In the genomic region with DNA sequence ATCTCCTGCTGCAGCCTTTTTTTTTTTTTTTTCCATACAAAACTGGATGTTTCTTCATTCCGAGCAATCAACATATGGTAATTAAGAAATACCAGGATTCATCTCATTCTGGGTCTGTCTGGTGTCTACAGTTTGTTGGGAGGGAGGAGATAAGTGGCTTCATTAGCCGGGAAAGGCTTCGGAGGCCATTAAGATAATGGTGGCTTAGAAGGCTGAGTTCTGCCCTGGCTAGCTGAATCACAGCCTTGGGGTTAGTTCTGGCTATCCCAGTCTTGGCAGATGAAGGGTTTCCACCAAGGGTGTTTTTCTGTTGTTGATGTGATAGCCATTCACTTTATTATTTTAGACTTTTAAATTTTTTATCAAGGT, we compare ENCODE assay signal across 9 mouse cellular contexts. TPM values are rescaled to one million over a fixed set of nuclear protein-coding genes. Genes with fewer than 3 reads are reported as not detected.
A peak's percentile ranks its signal among the peaks of the same experiment; 100 is the strongest.
DNase-seq lines count a peak whose midpoint lies in the region; ATAC-seq and TF ChIP-seq lines count a peak whose summit lies in the region.
"Had no signal": no experiment of that assay in that cellular context is flagged by ENCODE, and none has a peak within 500 bp of the region (broad histone marks: within the 10 kb centered on the region; RNA-seq: fewer than 3 reads in every experiment).

No protein-coding gene starts in this region.

- no peaks in the 10 kb centered on the region for H3K36me3 ChIP-seq in lung, embryonic 14.5 days (ENCODE audit: insufficient read depth)
- 0 out of 2 replicates have a peak, but pooled peaks cover 3% of the 10 kb centered on the region for H3K36me3 ChIP-seq in forebrain, postnatal 0 days (ENCODE audit: insufficient read depth)
- no peaks in the 10 kb centered on the region for H3K36me3 ChIP-seq in midbrain, postnatal 0 days (ENCODE audit: insufficient read depth, low read length)
- H3K36me3 ChIP-seq: heart, embryonic 10.5 days had no signal

- no peak overlapping the region for H3K4me2 ChIP-seq in lung, embryonic 14.5 days
- peak overlapping the region; percentile 63 for H3K4me2 ChIP-seq in forebrain, postnatal 0 days (ENCODE audit: low read depth)
- H3K4me2 ChIP-seq in midbrain, postnatal 0 days (ENCODE audit: low read depth, low read length, poor library complexity, severe bottlenecking): peak overlapping the region; percentile 64

- no peaks in the 10 kb centered on the region for H3K27me3 ChIP-seq in cerebellum, adult 2 months (ENCODE audit: control insufficient read depth, insufficient read depth, low read length)
- no peaks in the 10 kb centered on the region for H3K27me3 ChIP-seq in lung, embryonic 14.5 days (ENCODE audit: insufficient read depth, low read length)
- H3K27me3 ChIP-seq in forebrain, postnatal 0 days (ENCODE audit: insufficient read depth, low read length): no peaks in the 10 kb centered on the region
- H3K27me3 ChIP-seq in midbrain, postnatal 0 days (ENCODE audit: insufficient read depth, low read length): no peaks in the 10 kb centered on the region

- no peaks in the 10 kb centered on the region for H3K4me1 ChIP-seq in cerebellum, adult 2 months (ENCODE audit: control insufficient read depth, insufficient read depth, low read length)
- H3K4me1 ChIP-seq in lung, embryonic 14.5 days (ENCODE audit: insufficient read depth): no peaks in the 10 kb centered on the region
- peaks cover 3% of the 10 kb centered on the region; the same call in 1 of the 2 replicates for H3K4me1 ChIP-seq in forebrain, postnatal 0 days (ENCODE audit: insufficient read depth)
- no peaks in the 10 kb centered on the region for H3K4me1 ChIP-seq in midbrain, postnatal 0 days (ENCODE audit: insufficient read depth, low read length)

- TF ChIP-seq CTCF in cerebellum, adult 2 months (IDR thresholded peaks at IDR 0.05; ENCODE audit: borderline replicate concordance, insufficient read depth, low read depth, low read length): no peak
- no peak for TF ChIP-seq CTCF in lung, embryonic 14.5 days (IDR thresholded peaks at IDR 0.05; ENCODE audit: low read depth)
- no peak for TF ChIP-seq CTCF in forebrain, postnatal 0 days (IDR thresholded peaks at IDR 0.05; ENCODE audit: low read depth)
- TF ChIP-seq CTCF in midbrain, postnatal 0 days (IDR thresholded peaks at IDR 0.05): no peak

- no peak overlapping the region for H3K9ac ChIP-seq in lung, embryonic 14.5 days
- no peak overlapping the region for H3K9ac ChIP-seq in forebrain, postnatal 0 days
- H3K9ac ChIP-seq in midbrain, postnatal 0 days (replicated peaks; ENCODE audit: low read length, poor library complexity, severe bottlenecking): no peak overlapping the region

- H3K4me3 ChIP-seq in cerebellum, adult 2 months (replicated peaks; ENCODE audit: insufficient read depth, low read depth, low read length): peak overlapping the region; percentile 41
- H3K4me3 ChIP-seq in lung, embryonic 14.5 days (ENCODE audit: low read depth, low read length): no peak overlapping the region
- peak overlapping the region; percentile 37; the same call in 1 of the 2 replicates for H3K4me3 ChIP-seq in forebrain, postnatal 0 days (ENCODE audit: low read depth, low read length)
- peak overlapping the region; percentile 31; the same call in 1 of the 2 replicates for H3K4me3 ChIP-seq in midbrain, postnatal 0 days (ENCODE audit: low read depth, low read length)

- TF ChIP-seq POLR2A in cerebellum, adult 2 months (IDR thresholded peaks at IDR 0.05; ENCODE audit: borderline replicate concordance, insufficient read depth, low read length): no peak

- H3K9me3 ChIP-seq in lung, embryonic 14.5 days (ENCODE audit: low read depth, low read length): no peaks in the 10 kb centered on the region
- H3K9me3 ChIP-seq in forebrain, postnatal 0 days (ENCODE audit: low read length): no peaks in the 10 kb centered on the region
- no peaks in the 10 kb centered on the region for H3K9me3 ChIP-seq in midbrain, postnatal 0 days (ENCODE audit: low read length)
- H3K9me3 ChIP-seq: heart, embryonic 10.5 days had no signal

- peak overlapping the region; percentile 22; the same call in 1 of the 2 replicates for H3K27ac ChIP-seq in cerebellum, adult 2 months (ENCODE audit: insufficient read depth, low read length)
- H3K27ac ChIP-seq in lung, embryonic 14.5 days (ENCODE audit: low read depth): no peak overlapping the region
- H3K27ac ChIP-seq in forebrain, postnatal 0 days (ENCODE audit: low read depth, low read length): no peak overlapping the region
- no peak overlapping the region for H3K27ac ChIP-seq in midbrain, postnatal 0 days (ENCODE audit: low read depth, low read length)
- H3K27ac ChIP-seq: heart, embryonic 10.5 days had no signal

- DNase-seq in cerebellum, adult 2 months: peak; percentile 37 to 38
- DNase-seq in cerebellum, postnatal 10 days: no peak
- DNase-seq in lung, embryonic 14.5 days: no peak
- no peak for DNase-seq in lung, postnatal 4 days
- DNase-seq in forebrain, postnatal 0 days: no peak
- DNase-seq in midbrain, postnatal 0 days (ENCODE audit: low spot score): no peak
- DNase-seq in cerebellum, adult 11-12 months: no peak

- WGBS in cerebellum, adult 2 months: 8% methylated on average over 3 of the region's 3 CpGs
- WGBS in lung, embryonic 14.5 days: 20% methylated on average over 3 of the region's 3 CpGs
- WGBS in forebrain, postnatal 0 days: 19% methylated on average over 3 of the region's 3 CpGs
- 48% methylated on average over 3 of the region's 3 CpGs for WGBS in midbrain, postnatal 0 days

- 0 out of 2 replicates have a peak, but pooled peaks have one; percentile 41 for ATAC-seq in lung, embryonic 14.5 days (ENCODE audit: insufficient read depth)
- ATAC-seq in forebrain, postnatal 0 days: no peak
- ATAC-seq in midbrain, postnatal 0 days (ENCODE audit: low FRiP score): peak; percentile 15; the same call in 1 of the 2 replicates
- ATAC-seq in megakaryocyte, adult 5-6 weeks (ENCODE audit: poor library complexity, severe bottlenecking): no peak

RNA-seq across cellular contexts. Expression of gene 1600014C10Rik, which starts 18.3 kb away (rescaled TPM):
- 32.8 and 33.1 TPM in 2 replicates for polyA plus RNA-seq in cerebellum, adult 2 months (2012; rRNA removed)
- 15.0 and 15.1 TPM in 2 replicates for polyA plus RNA-seq in lung, embryonic 14.5 days (2014; fragmentation: Nextera tagmentation; extraction: Ambion mirVana)
- total RNA-seq in forebrain, postnatal 0 days (2014; rRNA removed): 18.2 and 24.9 TPM in 2 replicates
- polyA plus RNA-seq in forebrain, postnatal 0 days (2015; fragmentation: Nextera tagmentation; extraction: Ambion mirVana): 12.8 and 20.8 TPM in 2 replicates
- total RNA-seq in midbrain, postnatal 0 days (2014; rRNA removed): 44.0 and 44.2 TPM in 2 replicates
- 30.3 and 35.2 TPM in 2 replicates for polyA plus RNA-seq in midbrain, postnatal 0 days (2015; fragmentation: Nextera tagmentation; extraction: Ambion mirVana)
- total RNA-seq in megakaryocyte, adult 5-6 weeks (2015): 25.9 and 34.5 TPM in 2 replicates
- total RNA-seq in megakaryocyte, adult 5-6 weeks (2017): 39.5 and 40.5 TPM in 2 replicates

RNA-seq across cellular contexts. Expression of gene Plekhf1, which starts 26.5 kb away (rescaled TPM):
- 8.2 and 10.2 TPM in 2 replicates for polyA plus RNA-seq in cerebellum, adult 2 months (2012; rRNA removed)
- 4.5 and 4.7 TPM in 2 replicates for polyA plus RNA-seq in lung, embryonic 14.5 days (2014; fragmentation: Nextera tagmentation; extraction: Ambion mirVana)
- 0.62 and 0.86 TPM in 2 replicates for total RNA-seq in forebrain, postnatal 0 days (2014; rRNA removed)
- polyA plus RNA-seq in forebrain, postnatal 0 days (2015; fragmentation: Nextera tagmentation; extraction: Ambion mirVana): 0.52 and 0.54 TPM in 2 replicates
- 0.38 and 0.77 TPM in 2 replicates for total RNA-seq in midbrain, postnatal 0 days (2014; rRNA removed)
- 0.46 and 0.58 TPM in 2 replicates for polyA plus RNA-seq in midbrain, postnatal 0 days (2015; fragmentation: Nextera tagmentation; extraction: Ambion mirVana)
- total RNA-seq in megakaryocyte, adult 5-6 weeks (2015): 0.43 and 0.74 TPM in 2 replicates
- 1.0 and 1.3 TPM in 2 replicates for total RNA-seq in megakaryocyte, adult 5-6 weeks (2017)

Comparison
In these comparisons a context has a peak if more than half of its experiments do, and no peak if none do; other contexts are left out.
1. DNase-seq: peak in cerebellum, adult 2 months (2 of 2); none in cerebellum, postnatal 10 days (0 of 2), lung, embryonic 14.5 days (single experiment), lung, postnatal 4 days (0 of 2), forebrain, postnatal 0 days (single experiment), midbrain, postnatal 0 days (single experiment) and cerebellum, adult 11-12 months (single experiment).
2. ATAC-seq: peak in lung, embryonic 14.5 days (single experiment) and midbrain, postnatal 0 days (single experiment); none in forebrain, postnatal 0 days (single experiment) and megakaryocyte, adult 5-6 weeks (single experiment).